Mouse (Mus musculus) C2C12 (cell line): ENCODE measurements around the gene Ring1.

Experiments used
- CEBPB ChIP-seq: IDR thresholded peaks from one replicate; pipeline ENCODE4 v1.6.1; 2011; ENCODE audit warnings: low read depth, mild to moderate bottlenecking, control low read depth, moderate library complexity
- CTCF ChIP-seq: IDR thresholded peaks from one replicate; pipeline ENCODE4 v1.5.1; 2011; ENCODE audit not compliant: control insufficient read depth, insufficient read depth, insufficient read length
- MYOD1 ChIP-seq: IDR thresholded peaks from one replicate; pipeline ENCODE4 v1.6.1; 2011; ENCODE audit warnings: low read depth; ENCODE audit not compliant: control insufficient read depth, insufficient read length
- MYOG ChIP-seq: IDR thresholded peaks from one replicate; pipeline ENCODE4 v1.6.1; 2011; ENCODE audit not compliant: control insufficient read depth, insufficient read length; ENCODE audit errors: extremely low read depth
- USF1 ChIP-seq: IDR thresholded peaks from one replicate; pipeline ENCODE4 v1.6.1; 2011; ENCODE audit warnings: low read depth, mild to moderate bottlenecking, control low read depth, moderate library complexity

GRCm38 (mm10) chr17:34025756-34026151 is 1.3 kb upstream of the Ring1 start:
- no peak for TF ChIP-seq CTCF
- no peak for TF ChIP-seq USF1
- no peak for TF ChIP-seq MYOG
- no peak for TF ChIP-seq MYOD1
- TF ChIP-seq CEBPB, result no peak
